Mouse (Mus musculus) ovary, adult 10 weeks (tissue): ENCODE measurements around the gene Hoxc12. TPM values are rescaled to one million over a fixed set of nuclear protein-coding genes. Genes with fewer than 3 reads are reported as not detected.

Experiments
- polyA plus RNA-seq: library from polyadenylated mRNA; stranded (reverse); fragments of 350-450 nt; fragmentation: Illumina TruSeq; extraction: RNeasy Lipid Tissue Mini Kit (QIAGEN cat#74804); gene quantifications from one replicate; pipeline ENCODE4 v1.2.3, GENCODE M21; 2014

Hoxc12 gene
- not detected for polyA plus RNA-seq

GRCm38 (mm10) chr15:102936279-102936972 is at the start of gene Hoxc12:
Gene Hoxc12, plus strand, starts transcription at chr15:102936757.

GRCm38 (mm10) chr15:102921053-102922011 is 15.2 kb upstream of the Hoxc12 start, which contains the start of gene Hoxc13:
Gene Hoxc13, plus strand, starts transcription at chr15:102921103.

GRCm38 (mm10) chr15:102954192-102955006 is 17.8 kb downstream of the Hoxc12 start, which contains the start of gene Hoxc11:
Gene Hoxc11, plus strand, starts transcription at chr15:102954427.

GRCm38 (mm10) chr15:102966776-102967311 is 30.3 kb downstream of the Hoxc12 start, which contains the start of gene Hoxc10:
Gene Hoxc10, plus strand, starts transcription at chr15:102966796.

GRCm38 (mm10) chr15:102967312-102967510 is 30.7 kb downstream of the Hoxc12 start, which contains the start of gene Hoxc5:
Gene Hoxc5, plus strand, starts transcription at chr15:102967443.

GRCm38 (mm10) chr15:102976171-102976570 is 39.6 kb downstream of the Hoxc12 start, which contains the start of gene Hoxc9:
Gene Hoxc9, plus strand, starts transcription at chr15:102976439.

Other genes starting within 250 kb of the Hoxc12 start
- gene Calcoco1, start 214.6 kb upstream of the Hoxc12 start, polyA plus RNA-seq: 119 TPM
- gene Hoxc13, start 15.7 kb upstream of the Hoxc12 start, polyA plus RNA-seq: not detected
- gene Hoxc11, start 17.7 kb downstream of the Hoxc12 start, polyA plus RNA-seq: not detected
- 15.5 TPM for gene Hoxc10, start 30.0 kb downstream of the Hoxc12 start, polyA plus RNA-seq
- 6.9 TPM for gene Hoxc5, start 30.7 kb downstream of the Hoxc12 start, polyA plus RNA-seq
- 2.4 TPM for gene Hoxc9, start 39.7 kb downstream of the Hoxc12 start, polyA plus RNA-seq
- 72.1 TPM for gene Hoxc8, start 53.9 kb downstream of the Hoxc12 start, polyA plus RNA-seq
- gene Hoxc6, start 61.5 kb downstream of the Hoxc12 start, polyA plus RNA-seq: 49.8 TPM
- gene Hoxc4, start 82.2 kb downstream of the Hoxc12 start, polyA plus RNA-seq: 26.9 TPM
- gene Smug1, start 230.3 kb downstream of the Hoxc12 start, polyA plus RNA-seq: 15.2 TPM